Mouse (Mus musculus) CD4-positive, CD25-positive, alpha-beta regulatory T cell, adult 4 months (primary cell): Measurements from ENCODE around the gene Lrrfip1. TPM values are rescaled to one million over a fixed set of nuclear protein-coding genes. Genes with fewer than 3 reads are reported as not detected.

Experiments used
- ATAC-seq: one replicate; pipeline ENCODE4 v1.8.0; 2017
- polyA plus RNA-seq, 2 experiments: library from polyadenylated mRNA; unstranded; fragments of 100-300 nt; shearing (Covaris generic); gene quantifications; one replicate each; pipeline ENCODE4 v1.2.1; 2017

Lrrfip1 gene
- polyA plus RNA-seq, 2 experiments from 2014 or later = 175 to 217 TPM

- ATAC-seq = no peak
Observed at GRCm38 (mm10) chr1:91166798-91167197, 168.3 kb downstream of the Lrrfip1 start.

DNA sequence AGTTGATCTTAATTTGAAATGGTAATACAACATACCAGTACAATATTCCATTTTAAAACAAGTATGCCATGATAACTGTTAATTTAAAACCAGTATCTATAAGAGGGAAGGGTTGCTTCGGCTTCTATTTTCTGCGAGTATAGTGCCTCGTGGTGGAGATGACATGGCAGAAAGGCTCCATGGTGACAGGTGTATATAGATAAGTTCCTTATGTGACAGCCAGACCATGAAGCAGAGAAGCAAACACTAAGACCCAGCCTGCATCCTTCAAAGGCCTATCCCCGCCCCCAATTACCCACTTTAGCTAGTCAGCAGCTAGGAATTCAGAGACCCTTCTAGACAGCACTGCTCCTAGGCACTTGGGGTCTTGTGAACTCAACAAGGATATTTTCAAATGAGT is 170.6 kb downstream of the Lrrfip1 start:
- no peak for ATAC-seq

GRCm38 (mm10) chr1:91174796-91175195 is 176.3 kb downstream of the Lrrfip1 start:
- ATAC-seq = no peak

GRCm38 (mm10) chr1:91176026-91176425 is 177.5 kb downstream of the Lrrfip1 start:
- ATAC-seq = no peak

- no peak for ATAC-seq
Observed at GRCm38 (mm10) chr1:91176871-91177270, 178.3 kb downstream of the Lrrfip1 start.

Other genes with a start within 250 kb of the Lrrfip1 start
- gene Col6a3, start 154.8 kb upstream of the Lrrfip1 start, polyA plus RNA-seq = not detected
- not detected for gene Mlph, start 83.7 kb upstream of the Lrrfip1 start, polyA plus RNA-seq
- gene Prlh, start 45.6 kb upstream of the Lrrfip1 start, polyA plus RNA-seq = not detected
- gene Rab17, start 29.1 kb upstream of the Lrrfip1 start, polyA plus RNA-seq = not detected
- gene Rbm44, start 146.4 kb downstream of the Lrrfip1 start, polyA plus RNA-seq = 1 to 10 TPM in 1 of 2 experiments, under 1 TPM in 1; 0.83 to 2.2 TPM
- 10 to 100 TPM; 28.9 to 31.6 TPM for gene Ramp1, start 181.1 kb downstream of the Lrrfip1 start, polyA plus RNA-seq